Mouse (Mus musculus): ENCODE measurements at regions not wholly inside any gene's neighbourhood (a gene's known extent, or its start where the extent isn't known, plus 50 kb on each side); places are given as distances from the start of the nearest gene placed in this dataset.
A peak's percentile ranks its signal among the peaks of the same experiment; 100 is the strongest.

- WGBS, result 82% methylated on average over 4 of the region's 4 CpGs
- no peaks in the 10 kb centered on the region for H3K4me1 ChIP-seq (replicated peaks; ENCODE audit: control insufficient read depth, insufficient read depth, low read length)
- no peaks in the 10 kb centered on the region for H3K9me3 ChIP-seq (ENCODE audit: control insufficient read depth, low read length)
- H3K4me2 ChIP-seq (ENCODE audit: low read depth, low read length), result no peak overlapping the region
- H3K36me3 ChIP-seq (ENCODE audit: control insufficient read depth, insufficient read depth, low read length), result no peaks in the 10 kb centered on the region
- no peak for ATAC-seq (ENCODE audit: low read depth)
- H3K27ac ChIP-seq (ENCODE audit: low read length), result no peak overlapping the region
- no peaks in the 10 kb centered on the region for H3K27me3 ChIP-seq (ENCODE audit: control insufficient read depth, insufficient read depth, low read depth, low read length)
- H3K4me3 ChIP-seq (ENCODE audit: low read length), result no peak overlapping the region
- no peak overlapping the region for H3K9ac ChIP-seq (ENCODE audit: low read length)
These were observed 329.8 kb upstream of the Pou3f3 start for GRCm38 (mm10) chr1:42365648-42366324.

GRCm38 (mm10) chr1:42387919-42388684, 307.5 kb upstream of the Pou3f3 start:
- H3K27ac ChIP-seq (ENCODE audit: low read length), result no peak overlapping the region
- no peaks in the 10 kb centered on the region for H3K9me3 ChIP-seq (ENCODE audit: control insufficient read depth, low read length)
- no peak overlapping the region for H3K9ac ChIP-seq (ENCODE audit: low read length)
- H3K27me3 ChIP-seq (ENCODE audit: control insufficient read depth, insufficient read depth, low read depth, low read length), result no peaks in the 10 kb centered on the region
- no peak overlapping the region for H3K4me3 ChIP-seq (ENCODE audit: low read length)
- H3K4me1 ChIP-seq (replicated peaks; ENCODE audit: control insufficient read depth, insufficient read depth, low read length), result no peaks in the 10 kb centered on the region
- no peak for ATAC-seq (ENCODE audit: low read depth)
- WGBS, result 36% methylated on average over 18 of the region's 18 CpGs
- H3K36me3 ChIP-seq (ENCODE audit: control insufficient read depth, insufficient read depth, low read length), result no peaks in the 10 kb centered on the region
- no peak overlapping the region for H3K4me2 ChIP-seq (ENCODE audit: low read depth, low read length)

GRCm38 (mm10) chr1:42388740-42389139, 306.8 kb upstream of the Pou3f3 start:
- H3K4me3 ChIP-seq (ENCODE audit: low read length), result no peak overlapping the region

GRCm38 (mm10) chr1:42395651-42396260, 299.8 kb upstream of the Pou3f3 start:
- 77% methylated on average over 13 of the region's 13 CpGs for WGBS
- no peaks in the 10 kb centered on the region for H3K4me1 ChIP-seq (replicated peaks; ENCODE audit: control insufficient read depth, insufficient read depth, low read length)
- ATAC-seq (ENCODE audit: low read depth), result no peak

More at GRCm38 (mm10) chr1:42388740-42389139, 306.8 kb upstream of the Pou3f3 start:
- H3K9me3 ChIP-seq (ENCODE audit: control insufficient read depth, low read length), result no peaks in the 10 kb centered on the region
- WGBS, result 89% methylated on average over 6 of the region's 6 CpGs
- H3K36me3 ChIP-seq (ENCODE audit: control insufficient read depth, insufficient read depth, low read length), result no peaks in the 10 kb centered on the region
- no peaks in the 10 kb centered on the region for H3K4me1 ChIP-seq (replicated peaks; ENCODE audit: control insufficient read depth, insufficient read depth, low read length)
- no peaks in the 10 kb centered on the region for H3K27me3 ChIP-seq (ENCODE audit: control insufficient read depth, insufficient read depth, low read depth, low read length)
- no peak overlapping the region for H3K4me2 ChIP-seq (ENCODE audit: low read depth, low read length)
- no peak for ATAC-seq (ENCODE audit: low read depth)
- no peak overlapping the region for H3K9ac ChIP-seq (ENCODE audit: low read length)
- no peak overlapping the region for H3K27ac ChIP-seq (ENCODE audit: low read length)

GRCm38 (mm10) chr1:42398461-42399154, 297.0 kb upstream of the Pou3f3 start:
- no peaks in the 10 kb centered on the region for H3K27me3 ChIP-seq (ENCODE audit: control insufficient read depth, insufficient read depth, low read depth, low read length)
- no peak overlapping the region for H3K27ac ChIP-seq (ENCODE audit: low read length)
- H3K4me1 ChIP-seq (replicated peaks; ENCODE audit: control insufficient read depth, insufficient read depth, low read length), result no peaks in the 10 kb centered on the region
- WGBS, result 33% methylated on average over 8 of the region's 8 CpGs
- H3K9me3 ChIP-seq (ENCODE audit: control insufficient read depth, low read length), result no peaks in the 10 kb centered on the region
- no peak overlapping the region for H3K4me3 ChIP-seq (ENCODE audit: low read length)
- no peak overlapping the region for H3K4me2 ChIP-seq (ENCODE audit: low read depth, low read length)
- H3K9ac ChIP-seq (ENCODE audit: low read length), result no peak overlapping the region
- ATAC-seq (ENCODE audit: low read depth), result no peak
- H3K36me3 ChIP-seq (ENCODE audit: control insufficient read depth, insufficient read depth, low read length), result no peaks in the 10 kb centered on the region

More at GRCm38 (mm10) chr1:42395651-42396260, 299.8 kb upstream of the Pou3f3 start:
- no peak overlapping the region for H3K9ac ChIP-seq (ENCODE audit: low read length)
- no peaks in the 10 kb centered on the region for H3K9me3 ChIP-seq (ENCODE audit: control insufficient read depth, low read length)
- no peak overlapping the region for H3K4me3 ChIP-seq (ENCODE audit: low read length)
- H3K27me3 ChIP-seq (ENCODE audit: control insufficient read depth, insufficient read depth, low read depth, low read length), result no peaks in the 10 kb centered on the region
- no peak overlapping the region for H3K4me2 ChIP-seq (ENCODE audit: low read depth, low read length)
- no peak overlapping the region for H3K27ac ChIP-seq (ENCODE audit: low read length)
- H3K36me3 ChIP-seq (ENCODE audit: control insufficient read depth, insufficient read depth, low read length), result no peaks in the 10 kb centered on the region

GRCm38 (mm10) chr1:42415817-42416538, 279.6 kb upstream of the Pou3f3 start:
- peaks cover 8% of the 10 kb centered on the region for H3K4me1 ChIP-seq (replicated peaks; ENCODE audit: control insufficient read depth, insufficient read depth, low read length)
- H3K9ac ChIP-seq (ENCODE audit: low read length), result no peak overlapping the region
- H3K9me3 ChIP-seq (ENCODE audit: control insufficient read depth, low read length), result no peaks in the 10 kb centered on the region
- H3K27me3 ChIP-seq (ENCODE audit: control insufficient read depth, insufficient read depth, low read depth, low read length), result no peaks in the 10 kb centered on the region
- no peak overlapping the region for H3K4me3 ChIP-seq (ENCODE audit: low read length)
- H3K36me3 ChIP-seq (ENCODE audit: control insufficient read depth, insufficient read depth, low read length), result no peaks in the 10 kb centered on the region
- H3K27ac ChIP-seq (ENCODE audit: low read length), result no peak overlapping the region
- no peak overlapping the region for H3K4me2 ChIP-seq (ENCODE audit: low read depth, low read length)
- WGBS, result 74% methylated on average over 21 of the region's 21 CpGs
- no peak for ATAC-seq (ENCODE audit: low read depth)

- H3K36me3 ChIP-seq (ENCODE audit: control insufficient read depth, insufficient read depth, low read length), result no peaks in the 10 kb centered on the region
- H3K4me3 ChIP-seq (ENCODE audit: low read length), result no peak overlapping the region
- no peak overlapping the region for H3K4me2 ChIP-seq (ENCODE audit: low read depth, low read length)
- whole genome bisulfite sequencing, result 61% methylated on average over 8 of the region's 8 CpGs
- no peak overlapping the region; the same call in 1 of the 2 replicates for H3K9ac ChIP-seq (ENCODE audit: low read length)
- H3K9me3 ChIP-seq (ENCODE audit: control insufficient read depth, low read length), result no peaks in the 10 kb centered on the region
- no peaks in the 10 kb centered on the region for H3K27me3 ChIP-seq (ENCODE audit: control insufficient read depth, insufficient read depth, low read depth, low read length)
- H3K4me1 ChIP-seq (replicated peaks; ENCODE audit: control insufficient read depth, insufficient read depth, low read length), result peaks cover 8% of the 10 kb centered on the region
- no peak overlapping the region for H3K27ac ChIP-seq (ENCODE audit: low read length)
- ATAC-seq (ENCODE audit: low read depth), result no peak
These were observed 278.9 kb upstream of the Pou3f3 start for GRCm38 (mm10) chr1:42416539-42417218.

GRCm38 (mm10) chr1:42417815-42418214, 277.8 kb upstream of the Pou3f3 start:
- 3% methylated on average over 4 of the region's 4 CpGs for WGBS
- no peaks in the 10 kb centered on the region for H3K9me3 ChIP-seq (ENCODE audit: control insufficient read depth, low read length)

More at GRCm38 (mm10) chr1:42417815-42418214, 277.8 kb upstream of the Pou3f3 start:
- peaks cover 8% of the 10 kb centered on the region for H3K4me1 ChIP-seq (replicated peaks; ENCODE audit: control insufficient read depth, insufficient read depth, low read length)
- H3K9ac ChIP-seq (ENCODE audit: low read length), result 0 out of 2 replicates have a peak overlapping the region, but pooled peaks have one; percentile 4
- ATAC-seq (ENCODE audit: low read depth), result peak; percentile 82
- H3K4me2 ChIP-seq (ENCODE audit: low read depth, low read length), result no peak overlapping the region
- H3K4me3 ChIP-seq (ENCODE audit: low read length), result no peak overlapping the region
- H3K36me3 ChIP-seq (ENCODE audit: control insufficient read depth, insufficient read depth, low read length), result no peaks in the 10 kb centered on the region
- peak overlapping the region; percentile 31; the same call in 1 of the 2 replicates for H3K27ac ChIP-seq (ENCODE audit: low read length)
- no peaks in the 10 kb centered on the region for H3K27me3 ChIP-seq (ENCODE audit: control insufficient read depth, insufficient read depth, low read depth, low read length)
